Mouse (Mus musculus) stomach, postnatal 0 days (tissue): Measurements from ENCODE around the gene Itga1.

Source experiments
- CTCF ChIP-seq: IDR thresholded peaks from 2 replicates; pipeline ENCODE4 v1.5.1; 2016; ENCODE audit warnings: antibody characterized with exemption, low read depth, mild to moderate bottlenecking, moderate library complexity
- EP300 ChIP-seq: optimal IDR thresholded peaks from 2 replicates; pipeline ENCODE3; 2016; ENCODE audit warnings: antibody characterized with exemption

- no peak for TF ChIP-seq CTCF
- TF ChIP-seq EP300: no peak
These were observed 80.4 kb downstream of the Itga1 start for GRCm38 (mm10) chr13:115021411-115021810.
